Mouse (Mus musculus) activated CD4-positive, CD25-positive, alpha-beta regulatory T cell, adult 4 months (primary cell): ENCODE measurements at regions not wholly inside any gene's neighbourhood (a gene's known extent, or its start where the extent isn't known, plus 50 kb on each side); places are given as distances from the start of the nearest gene placed in this dataset.

Experiments
- ATAC-seq: one replicate; pipeline ENCODE4 v1.8.0; 2017

DNA sequence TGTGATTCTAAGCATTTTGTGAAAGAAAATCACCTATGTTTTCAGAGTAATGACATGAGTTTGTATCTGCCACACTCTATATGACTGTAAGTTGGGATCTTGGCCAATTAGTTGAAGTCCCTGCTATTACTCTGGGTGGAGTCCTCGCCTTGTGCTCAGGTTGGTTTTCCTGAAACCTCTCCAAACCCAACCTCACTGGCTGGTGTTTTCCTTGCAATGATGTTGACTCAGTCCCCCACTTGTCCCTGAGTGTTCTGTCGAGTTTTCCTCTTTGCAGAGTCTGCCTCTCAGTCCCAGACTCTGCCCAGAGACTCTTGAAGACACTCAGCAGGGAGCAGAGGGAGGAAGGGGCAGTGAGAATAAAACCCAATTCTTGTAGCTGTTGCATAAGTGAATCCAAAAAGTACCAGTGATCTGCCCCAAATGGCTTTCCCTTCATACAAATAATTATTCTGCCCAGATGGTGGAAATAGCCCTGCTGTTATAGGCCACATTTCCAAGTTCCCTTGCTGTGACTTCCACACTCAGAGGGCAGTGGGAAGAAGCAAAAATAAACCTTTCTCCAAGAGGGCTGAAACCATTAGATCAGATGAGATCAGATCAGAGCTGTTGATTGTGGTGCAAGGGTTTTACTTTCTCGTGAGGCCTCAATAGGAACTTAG, 694.3 kb downstream of the Hs3st4 start:
- ATAC-seq, result no peak

DNA sequence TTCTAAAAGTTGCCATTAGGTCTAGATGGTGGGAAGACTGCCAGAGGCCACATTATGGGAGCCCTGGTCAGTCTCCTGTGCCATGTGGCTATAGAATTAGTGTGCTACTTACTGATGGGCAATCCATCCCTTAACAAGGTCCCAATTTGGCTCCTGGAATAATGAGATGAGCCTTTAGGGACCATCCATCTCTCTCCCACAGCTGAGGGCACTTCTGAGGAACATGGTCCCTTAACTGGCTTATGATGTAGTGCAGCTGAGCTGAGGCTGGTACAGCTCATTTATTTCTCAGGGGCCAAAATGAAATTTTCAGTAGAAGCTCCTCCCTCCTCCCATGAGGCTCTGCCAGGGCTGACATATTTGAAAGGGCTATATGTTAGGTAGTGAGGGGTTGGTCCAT, 697.9 kb downstream of the Hs3st4 start:
- ATAC-seq, result no peak

DNA sequence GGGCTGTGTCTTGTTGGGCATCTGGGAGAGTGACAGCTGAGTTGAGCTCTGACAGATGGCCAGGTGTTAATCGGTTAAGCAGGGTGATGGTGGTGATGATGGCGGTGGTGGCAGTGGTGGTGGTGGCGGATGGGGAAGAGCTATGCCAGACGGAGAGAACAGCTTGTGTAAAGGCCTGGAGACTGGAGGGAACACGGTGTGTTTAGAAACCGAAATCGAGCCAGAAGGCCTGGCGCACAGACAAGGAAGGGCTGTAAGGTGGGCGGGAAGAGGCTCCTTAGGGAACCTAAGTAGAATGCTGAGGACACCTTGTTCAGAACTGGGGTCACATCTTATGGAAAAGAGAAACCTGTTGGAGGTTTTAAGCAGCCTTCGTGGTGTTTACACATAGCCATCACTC, 698.5 kb downstream of the Hs3st4 start:
- ATAC-seq, result no peak

DNA sequence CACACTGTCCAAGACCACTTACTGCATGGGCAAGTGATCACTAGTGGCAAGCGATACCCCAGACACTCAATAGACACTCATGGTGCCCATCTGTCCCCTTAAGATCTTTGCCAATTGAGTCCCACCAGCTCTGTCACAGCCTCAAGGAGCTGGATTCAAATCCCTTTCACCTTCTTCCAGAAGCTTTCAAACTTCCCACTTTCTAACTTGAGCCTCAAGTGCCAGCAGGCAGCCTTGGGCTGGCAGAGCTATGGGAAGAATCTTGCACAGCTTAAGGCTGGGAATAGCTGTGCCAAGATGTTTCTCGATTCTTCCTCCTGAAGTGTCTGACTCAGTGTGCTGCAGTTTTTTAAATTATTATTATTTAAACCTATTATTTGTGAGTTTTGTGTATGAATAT, 699.2 kb downstream of the Hs3st4 start:
- no peak for ATAC-seq

DNA sequence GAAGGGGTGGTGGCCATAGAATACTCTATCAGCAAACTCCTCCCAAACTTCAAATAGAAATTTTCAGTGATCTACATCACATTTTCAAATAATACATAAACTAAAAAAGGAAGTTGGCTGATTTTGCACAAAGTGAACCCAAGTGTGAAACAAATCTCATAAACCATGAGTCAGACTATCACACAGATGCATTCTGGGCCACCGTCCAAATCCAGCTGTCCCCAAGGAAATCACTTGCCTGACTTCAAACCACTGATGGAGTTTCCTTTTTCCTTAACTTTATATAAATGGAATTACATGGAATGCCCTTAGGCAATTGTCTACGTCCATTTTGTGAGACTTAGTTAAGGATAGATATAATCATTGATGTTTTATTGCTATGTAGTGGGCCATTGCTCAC, 702.8 kb downstream of the Hs3st4 start:
- no peak for ATAC-seq

DNA sequence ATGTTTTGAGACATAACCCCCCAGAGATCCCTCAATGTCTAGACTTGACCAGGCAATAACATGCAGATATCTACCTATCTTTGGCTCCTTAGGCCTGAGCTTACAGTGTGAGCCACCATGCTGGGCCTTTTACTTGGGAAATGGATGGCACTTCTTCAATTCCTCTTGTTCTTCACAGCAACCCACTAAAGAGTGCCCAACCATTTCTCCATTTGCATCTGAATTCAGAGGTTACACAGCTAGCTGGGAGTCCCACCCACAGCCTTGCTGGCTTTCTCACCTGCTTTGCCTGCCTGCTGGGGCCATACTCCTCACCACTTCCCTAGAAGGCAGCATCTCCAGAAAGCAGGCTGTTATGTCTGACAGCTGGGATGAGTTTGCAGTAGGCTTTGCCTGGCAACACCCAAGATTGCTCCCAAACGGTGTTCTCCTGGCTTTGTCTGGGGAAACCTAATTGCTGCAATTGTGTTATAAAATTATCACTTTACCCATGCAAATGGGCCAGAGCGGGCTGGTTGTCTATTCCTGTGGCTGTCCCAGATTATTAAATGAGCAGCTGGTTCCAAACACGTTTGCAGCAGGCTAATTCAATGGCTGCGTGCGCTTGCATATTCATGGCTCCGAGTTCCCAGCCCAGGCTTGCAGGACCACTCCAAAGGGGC, 721.6 kb downstream of the Hs3st4 start:
- ATAC-seq, result no peak

DNA sequence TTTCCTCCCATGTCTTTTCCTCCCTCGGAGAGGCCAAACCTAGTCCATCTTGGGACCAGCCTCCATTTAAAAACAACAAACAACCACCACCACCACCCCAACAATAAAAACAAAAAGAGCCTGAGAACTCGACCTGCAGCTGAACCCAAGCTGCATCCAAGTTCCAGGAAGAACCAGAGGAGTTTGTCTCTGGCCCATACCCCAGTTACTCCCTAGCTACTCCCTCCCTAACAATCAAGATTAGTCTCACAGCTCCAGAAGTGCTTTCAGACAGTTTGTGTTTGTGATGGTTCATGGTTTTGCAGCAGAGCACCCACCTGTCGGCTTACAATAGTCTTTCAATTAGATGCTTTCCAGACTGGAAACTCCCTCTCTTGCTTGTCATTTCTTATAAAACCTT, 724.5 kb downstream of the Hs3st4 start:
- ATAC-seq, result no peak

DNA sequence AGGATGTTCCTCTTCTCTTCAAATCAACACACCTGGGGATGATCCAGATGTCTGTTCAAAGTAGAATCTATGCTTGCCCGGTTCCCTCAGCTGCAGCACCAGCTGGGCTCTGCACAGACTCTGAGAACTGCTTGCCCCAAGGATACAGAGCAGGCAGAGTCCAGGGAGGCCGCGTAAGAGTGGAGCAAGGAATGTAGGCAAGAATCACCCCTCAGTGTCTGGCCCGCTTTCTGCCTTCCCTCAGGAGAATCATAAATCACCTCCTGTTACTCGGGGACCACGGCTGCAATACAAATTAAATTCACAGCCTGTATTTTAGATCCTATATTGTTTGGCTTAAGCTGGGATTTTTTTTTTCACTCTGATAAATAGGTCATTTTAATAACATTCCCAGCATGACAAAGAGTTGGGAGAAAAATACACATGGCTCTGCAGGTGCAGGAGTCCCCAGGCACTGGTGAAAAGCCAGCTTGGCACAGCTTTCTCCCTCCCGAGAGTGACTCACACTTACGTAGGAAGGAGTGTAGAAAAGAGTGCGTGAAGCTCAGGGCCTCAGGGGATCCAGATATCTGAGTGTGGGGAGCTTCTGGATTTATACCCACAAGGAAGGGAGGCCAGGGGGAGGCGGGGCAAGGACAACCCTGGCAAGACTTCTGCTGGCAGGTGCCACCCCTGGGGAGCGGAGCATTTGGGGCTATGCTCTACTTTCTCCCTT, 726.3 kb downstream of the Hs3st4 start:
- ATAC-seq, result no peak

DNA sequence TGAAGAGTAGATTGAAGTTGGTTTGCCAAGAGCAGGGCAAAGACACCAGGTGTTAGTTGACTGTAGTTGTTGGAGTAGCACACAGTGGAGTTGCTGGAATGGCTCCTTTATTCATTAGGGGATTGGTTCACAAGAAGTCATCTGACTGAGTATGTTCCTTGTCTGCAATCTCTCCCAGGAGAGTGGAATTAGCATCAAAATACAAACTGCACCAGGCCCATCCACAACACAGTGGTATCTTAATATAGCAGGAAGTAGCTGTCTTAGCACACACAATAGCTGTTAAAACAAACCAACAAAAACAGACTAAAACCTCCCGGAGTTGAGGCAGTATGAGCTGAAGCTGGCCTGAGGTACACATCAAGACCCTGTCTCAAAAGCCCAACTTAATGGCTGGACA, 723.5 kb upstream of the Kdm8 start:
- no peak for ATAC-seq

DNA sequence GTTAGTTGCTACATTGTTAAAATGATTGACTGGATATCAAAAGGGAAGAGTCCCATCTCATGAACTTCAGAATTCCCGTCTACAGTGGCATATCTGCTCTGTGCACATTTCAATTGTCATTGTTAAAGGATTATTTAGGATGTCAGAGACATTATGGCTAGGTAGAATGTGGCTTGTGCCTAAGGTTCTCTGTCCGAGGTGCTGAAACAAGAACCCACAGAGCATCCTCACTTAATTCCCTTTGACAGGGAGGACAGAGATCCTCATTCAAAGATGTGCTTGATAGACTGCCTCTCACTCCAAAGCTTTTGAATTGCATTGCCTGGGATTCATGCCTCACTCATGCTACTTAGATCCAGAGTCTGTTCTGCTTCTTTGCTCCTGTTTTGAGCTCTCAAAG, 702.4 kb upstream of the Kdm8 start:
- ATAC-seq, result no peak

DNA sequence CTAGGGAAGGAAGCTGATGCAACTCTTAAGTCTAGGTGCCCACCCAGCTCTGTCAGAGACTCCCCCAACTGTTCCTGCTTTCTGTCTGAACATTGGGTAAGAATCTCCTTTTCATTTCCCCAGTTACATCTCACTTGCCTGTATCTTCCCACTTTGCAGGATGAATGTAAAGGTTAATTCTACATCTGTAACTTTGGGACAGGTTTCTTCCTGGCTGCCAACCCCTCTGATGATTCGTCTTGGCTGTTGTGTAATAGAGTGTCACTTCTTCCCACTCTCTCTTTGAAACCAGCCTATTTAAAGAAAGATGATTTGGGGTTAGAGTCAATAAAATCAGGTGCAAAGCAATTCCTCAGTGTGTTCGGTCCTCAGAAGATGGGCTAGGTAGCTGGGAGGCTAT, 698.2 kb upstream of the Kdm8 start:
- no peak for ATAC-seq

DNA sequence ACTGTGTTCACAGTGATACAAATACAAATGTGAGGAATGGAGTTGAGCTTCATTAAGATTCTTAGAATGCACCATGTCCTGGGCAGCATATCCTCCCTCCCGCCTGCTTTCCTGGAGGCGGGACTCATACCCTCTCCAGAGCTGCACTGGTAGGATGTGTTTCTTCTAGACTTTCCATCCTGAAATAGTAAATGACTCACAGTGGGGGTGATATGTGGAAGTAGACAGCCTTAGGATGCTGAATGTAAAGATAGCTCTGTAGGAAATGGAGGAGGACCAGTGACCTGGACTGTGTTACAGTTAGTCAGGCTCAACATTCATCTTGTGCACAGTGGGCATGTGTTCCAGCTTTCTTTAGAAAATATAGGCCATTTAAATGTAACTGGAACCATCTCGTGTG, 696.1 kb upstream of the Kdm8 start:
- ATAC-seq, result no peak

DNA sequence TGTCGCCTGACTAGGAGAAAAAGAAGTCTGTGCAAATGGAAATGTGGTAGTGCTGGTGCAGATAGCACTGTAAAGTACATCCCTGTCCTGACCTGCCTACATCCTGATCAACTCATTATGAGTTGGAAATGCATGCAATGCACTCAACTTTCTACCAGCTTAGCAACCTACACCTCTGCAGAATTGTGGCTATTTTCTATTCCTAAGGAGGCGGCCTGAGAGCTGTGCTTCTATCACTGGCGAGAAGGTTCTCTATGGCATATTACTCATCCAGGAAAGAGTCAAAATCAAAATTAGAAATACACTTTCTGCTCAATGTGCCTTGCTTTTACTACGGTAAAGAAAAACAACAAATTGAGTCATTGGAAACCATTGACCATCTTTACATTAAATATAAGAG, 685.4 kb upstream of the Kdm8 start:
- ATAC-seq, result no peak

DNA sequence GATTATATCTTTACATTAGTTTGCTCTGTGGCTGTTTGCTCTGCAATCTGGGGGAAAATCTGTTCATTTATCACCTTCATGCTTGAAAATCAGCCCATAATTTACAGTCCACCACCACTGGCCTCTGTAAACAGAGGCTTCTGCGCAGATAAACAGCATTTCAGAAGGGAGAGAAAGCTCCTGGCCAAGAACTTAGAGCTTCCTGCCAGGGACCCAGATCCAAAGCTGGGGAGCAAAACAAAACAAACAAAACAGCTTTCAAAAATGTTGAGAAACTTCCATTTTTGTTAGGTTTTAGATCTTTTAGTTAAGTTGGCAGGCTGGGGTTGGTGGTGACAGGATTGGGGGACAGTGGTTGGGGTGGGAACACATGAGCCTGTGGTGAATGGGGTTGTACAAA, 666.7 kb upstream of the Kdm8 start:
- ATAC-seq, result no peak

DNA sequence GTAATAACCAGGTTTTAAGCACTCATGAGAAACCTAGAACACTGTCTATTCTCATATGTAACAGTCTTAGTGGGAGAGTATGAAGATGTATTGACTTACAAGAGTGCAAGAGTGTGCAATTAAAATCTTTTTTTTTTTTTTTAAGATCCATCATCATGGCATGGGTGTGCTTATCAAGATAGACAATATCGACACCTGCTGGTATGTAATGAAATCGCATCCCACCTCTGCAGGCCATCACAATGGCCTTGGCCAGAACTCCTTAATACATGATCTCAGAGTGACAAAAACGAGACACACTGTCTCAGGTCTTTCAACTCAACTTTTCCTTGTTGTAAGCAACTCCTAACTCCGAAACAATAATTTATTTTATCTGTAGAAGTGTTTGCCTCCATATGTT, 661.7 kb upstream of the Kdm8 start:
- no peak for ATAC-seq

DNA sequence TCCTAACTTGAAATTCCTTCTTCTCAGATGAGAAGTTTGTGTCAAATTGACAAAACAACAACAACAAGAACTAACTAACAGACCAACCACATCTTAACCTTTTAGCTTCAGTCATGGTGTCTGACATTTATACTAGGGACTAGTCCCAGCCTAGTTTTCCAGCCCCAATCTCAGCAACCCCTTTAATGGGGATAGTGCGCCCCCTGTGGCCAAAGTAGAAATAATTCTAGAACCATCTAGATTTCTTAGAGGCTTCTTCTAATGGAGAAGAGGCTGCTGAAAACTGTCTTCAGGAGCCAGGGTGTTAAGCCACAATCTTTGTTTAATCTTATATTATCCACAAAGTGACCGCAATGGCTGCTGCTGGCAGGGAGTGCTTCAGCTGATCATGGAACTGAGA, 659.5 kb upstream of the Kdm8 start:
- ATAC-seq, result no peak

DNA sequence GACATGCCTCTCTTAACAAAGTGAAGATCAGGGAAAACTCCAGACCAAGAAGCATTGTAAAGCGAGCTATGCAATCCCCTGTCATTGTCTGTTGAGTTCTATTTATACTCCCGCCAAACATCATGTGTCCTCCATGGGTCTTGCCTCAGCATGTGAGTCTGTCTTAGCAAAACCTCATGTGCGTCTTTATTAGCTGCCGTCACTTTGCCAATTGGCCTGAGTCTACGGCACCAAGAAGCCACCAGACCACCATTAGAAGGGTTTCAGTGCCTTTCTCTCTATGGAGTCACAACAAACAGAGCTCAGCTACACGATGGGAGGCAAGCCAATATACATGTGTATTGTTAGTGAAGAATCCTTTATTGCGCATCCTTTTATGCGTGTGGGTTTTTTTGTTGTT, 658.6 kb upstream of the Kdm8 start:
- no peak for ATAC-seq

DNA sequence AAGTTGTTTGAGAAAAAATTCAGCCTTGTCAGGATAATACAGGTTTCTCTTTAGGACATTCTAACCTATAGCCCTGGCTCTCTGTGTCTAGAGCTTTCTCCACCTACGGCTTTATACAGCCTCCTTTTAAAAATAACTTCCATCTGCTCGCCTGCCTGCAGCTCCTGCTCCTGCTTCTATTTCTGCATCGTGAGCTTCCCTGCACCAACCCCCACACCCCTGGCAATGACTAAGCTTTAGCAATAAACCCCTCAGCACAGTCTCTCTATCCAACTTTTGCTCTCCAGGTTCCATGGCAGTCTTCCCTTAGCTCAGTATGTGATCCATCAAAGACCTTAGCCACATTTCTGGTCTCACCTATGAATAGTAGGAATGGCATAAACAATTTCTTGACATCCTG, 655.7 kb upstream of the Kdm8 start:
- no peak for ATAC-seq

DNA sequence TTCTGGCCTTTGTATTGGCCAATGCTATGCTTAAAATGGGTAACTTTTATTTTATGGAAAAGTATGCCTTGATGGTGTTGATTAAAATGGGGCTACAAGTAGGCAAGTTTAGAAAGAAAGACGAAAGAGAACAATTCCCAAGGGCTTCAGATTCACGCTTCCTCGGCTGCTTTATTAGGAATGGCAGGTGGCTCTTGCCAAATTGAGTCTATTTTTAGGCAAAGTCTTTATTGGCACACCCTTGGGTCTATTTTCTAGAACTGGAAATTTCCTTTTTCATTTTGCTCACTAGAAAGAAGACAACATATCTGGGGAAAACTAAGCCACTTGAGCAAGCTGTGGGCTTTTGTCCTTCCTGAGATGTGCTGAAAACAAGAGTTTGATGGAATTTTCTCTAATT, 641.4 kb upstream of the Kdm8 start:
- no peak for ATAC-seq

DNA sequence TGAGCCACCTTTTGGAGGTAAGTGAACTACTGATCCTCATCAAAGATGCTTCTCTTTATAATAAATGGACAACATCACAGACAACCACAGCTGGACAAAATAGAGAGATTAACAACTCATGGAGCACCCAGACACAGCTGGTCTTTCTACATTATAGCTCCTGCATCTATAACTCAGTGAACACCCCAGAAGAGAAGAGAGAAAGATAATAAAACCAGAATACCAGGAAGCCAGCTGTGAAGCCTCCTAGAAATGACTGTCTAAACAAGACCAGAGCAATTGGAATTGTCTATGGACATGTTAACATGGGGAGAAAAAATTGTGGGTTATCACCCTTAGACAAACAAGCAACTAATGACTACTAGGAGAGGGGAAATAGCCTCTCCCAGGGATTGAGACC, 609.8 kb upstream of the Kdm8 start:
- ATAC-seq, result no peak

DNA sequence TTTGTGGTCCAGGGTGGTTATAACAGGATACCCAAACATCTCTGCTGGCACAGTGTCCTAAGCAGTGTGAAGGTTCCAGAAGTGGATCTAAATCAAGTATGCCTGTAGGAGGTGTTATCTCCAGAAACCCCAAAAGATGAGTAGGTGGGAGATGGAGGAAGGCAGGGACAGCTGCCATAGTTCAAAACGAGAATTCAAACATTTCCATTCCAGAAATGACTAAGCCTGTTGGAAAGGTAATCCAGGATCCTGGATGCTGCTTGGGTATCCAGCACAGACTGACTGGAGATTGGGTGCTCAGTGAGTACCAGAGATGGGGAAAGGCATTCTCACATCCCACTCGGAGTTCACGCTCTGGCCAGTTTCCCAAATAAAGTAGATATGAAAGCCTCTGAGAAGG, 607.9 kb upstream of the Kdm8 start:
- ATAC-seq, result no peak

DNA sequence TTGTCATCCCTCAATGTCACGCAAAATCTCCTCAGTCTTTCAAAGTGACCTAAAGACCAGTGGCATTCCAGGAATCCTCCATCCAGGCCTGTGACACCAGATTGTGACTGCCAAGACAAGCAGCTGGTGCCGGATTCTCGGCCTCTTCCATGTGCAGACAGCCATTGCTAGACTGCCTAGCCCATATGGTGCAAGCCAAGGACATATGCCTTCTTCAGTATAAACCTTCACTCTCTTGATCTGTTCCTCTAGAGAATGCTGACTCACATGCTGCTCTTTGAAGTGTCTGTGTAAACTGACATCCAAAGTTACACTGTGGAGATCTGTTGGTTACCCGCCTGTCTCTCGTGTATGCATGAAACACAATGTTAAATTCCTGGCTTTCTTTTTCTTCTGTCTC, 589.4 kb upstream of the Kdm8 start:
- no peak for ATAC-seq

DNA sequence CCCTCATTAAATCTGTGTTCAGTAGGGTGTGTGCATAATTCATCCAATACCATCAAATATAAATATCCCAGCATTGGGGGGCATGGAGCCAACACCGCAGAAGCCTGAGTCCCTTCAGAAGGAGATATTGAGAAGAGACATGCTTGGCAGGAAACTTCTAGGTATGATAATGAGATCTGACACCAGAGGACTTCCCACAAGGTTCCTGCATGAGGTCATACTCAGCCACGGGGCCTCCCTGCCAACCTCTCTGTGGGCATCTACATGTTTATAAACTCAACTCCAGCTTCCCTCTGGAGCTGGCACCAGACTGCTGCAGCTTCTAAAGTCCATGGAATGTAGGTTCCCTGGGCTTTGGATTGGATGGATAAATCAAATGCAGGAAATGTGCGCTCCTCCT, 587.4 kb upstream of the Kdm8 start:
- no peak for ATAC-seq

DNA sequence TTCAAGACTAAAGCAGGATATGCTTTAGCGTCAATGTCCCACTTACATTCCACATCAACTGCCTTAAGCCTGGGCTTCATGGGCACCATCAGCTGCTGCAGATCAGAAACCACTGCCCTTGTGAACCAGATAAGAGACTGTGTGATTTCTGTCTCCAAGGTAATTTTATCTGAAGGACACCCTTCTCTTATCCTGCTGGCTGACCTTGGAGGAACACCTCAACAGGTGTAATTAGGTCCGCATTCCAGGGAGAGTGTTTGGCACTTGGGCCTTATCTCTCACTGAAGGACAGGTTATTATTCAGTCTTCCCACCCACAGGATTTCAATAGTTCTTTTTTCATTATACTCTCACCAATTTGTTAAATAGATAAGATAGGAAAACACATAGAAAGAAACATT, 583.1 kb upstream of the Kdm8 start:
- no peak for ATAC-seq
